Mouse (Mus musculus): ENCODE results near the gene 1810065E05Rik. TPM values are rescaled to one million over a fixed set of nuclear protein-coding genes. Genes with fewer than 3 reads are reported as not detected.

The 1810065E05Rik gene
- not detected in 2 replicates for polyA plus RNA-seq (2015; fragmentation: Nextera tagmentation; extraction: Ambion mirVana)

DNA sequence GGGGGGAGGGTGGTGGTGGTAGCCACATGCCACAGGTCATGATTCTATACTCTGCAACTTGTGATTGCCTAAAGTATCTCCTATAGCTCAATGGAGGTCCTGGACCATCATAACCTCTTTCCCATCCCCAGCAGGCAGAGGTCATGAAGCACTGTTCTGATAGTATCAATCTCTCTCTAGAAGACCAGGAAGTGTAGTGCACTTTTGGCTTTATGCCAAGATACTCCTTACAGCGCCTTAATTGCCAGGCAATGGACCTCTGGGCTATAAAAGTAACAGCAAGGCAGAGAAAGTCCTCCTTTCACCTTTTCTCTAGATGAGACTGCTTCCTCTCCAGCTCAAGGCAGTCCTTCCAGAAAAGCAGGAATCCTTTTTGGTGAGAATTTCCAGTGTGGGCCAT, at the start of gene 1810065E05Rik:
TSS of gene 1810065E05Rik (plus strand) at position 297 of the 400 bp plus-strand sequence.
- no peaks in the 10 kb centered on the region for H3K4me1 ChIP-seq
- no peaks in the 10 kb centered on the region for H3K9me3 ChIP-seq
- H3K36me3 ChIP-seq = no peaks in the 10 kb centered on the region
- ATAC-seq (replicated peaks) = no peak
- H3K4me3 ChIP-seq = no peak within 1 kb of the TSS
- H3K27me3 ChIP-seq = no peaks in the 10 kb centered on the region
- H3K9ac ChIP-seq (replicated peaks) = no peak within 1 kb of the TSS
- 62% methylated on average over 1 of the region's 1 CpGs for WGBS
- H3K27ac ChIP-seq (replicated peaks) = no peak within 1 kb of the TSS
- no peak within 1 kb of the TSS for H3K4me2 ChIP-seq (replicated peaks)

DNA sequence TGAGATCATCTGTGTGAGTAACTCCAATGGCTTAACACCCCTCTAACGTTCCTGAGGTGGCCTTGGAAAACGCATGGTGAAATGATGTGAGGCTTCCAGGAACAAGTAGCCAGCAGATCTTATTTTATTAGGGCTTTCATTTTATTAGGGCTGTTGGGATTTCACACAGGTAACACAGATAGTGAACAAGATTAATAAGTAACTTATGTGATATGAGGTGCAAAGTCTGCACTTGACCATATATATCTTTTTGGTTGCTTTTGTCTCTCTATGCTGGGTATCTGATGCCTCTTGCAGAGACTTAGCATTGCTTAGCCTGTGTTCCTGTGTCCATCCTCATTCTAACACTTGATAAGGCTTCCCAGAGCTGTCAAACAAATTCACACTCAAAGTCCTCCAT, 43.6 kb upstream of the 1810065E05Rik start:
- Histone ChIP-seq H3K4me1 (no peaks in the 10 kb centered on the region), H3K36me3 (no peaks in the 10 kb centered on the region), H3K9me3 (no peaks in the 10 kb centered on the region), H3K4me2 (replicated peaks) (no peak overlapping the region), H3K4me3 (no peak overlapping the region), H3K27me3 (no peaks in the 10 kb centered on the region), H3K9ac (replicated peaks) (no peak overlapping the region), H3K27ac (replicated peaks) (no peak overlapping the region)
- ATAC-seq (replicated peaks) = no peak
- 91% methylated on average over 2 of the region's 2 CpGs for WGBS

DNA sequence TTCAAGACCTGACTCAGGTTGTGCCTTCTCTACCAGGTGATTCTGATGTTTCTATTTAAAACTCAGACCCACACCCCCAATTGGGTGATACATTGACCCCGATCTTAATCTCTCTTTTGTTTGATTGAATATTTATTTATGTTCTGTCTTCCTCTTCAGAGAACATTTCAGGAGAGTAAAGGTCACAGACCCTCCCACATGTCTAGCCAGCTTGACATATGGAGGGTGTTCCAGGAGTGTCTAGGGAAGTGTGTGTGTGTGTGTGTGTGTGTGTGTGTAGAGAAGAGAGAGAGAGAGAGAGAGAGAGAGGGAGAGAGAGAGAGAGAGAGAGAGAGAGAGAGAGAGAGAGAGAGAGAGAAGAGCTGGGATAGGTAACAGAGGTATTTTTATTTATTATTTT, 43.2 kb upstream of the 1810065E05Rik start:
- no peak overlapping the region for H3K4me3 ChIP-seq
- H3K27me3 ChIP-seq = no peaks in the 10 kb centered on the region
- no peaks in the 10 kb centered on the region for H3K9me3 ChIP-seq
- H3K36me3 ChIP-seq = no peaks in the 10 kb centered on the region
- H3K4me1 ChIP-seq = no peaks in the 10 kb centered on the region
- no peak overlapping the region for H3K9ac ChIP-seq (replicated peaks)
- WGBS = 82% methylated on average over 1 of the region's 1 CpGs
- H3K27ac ChIP-seq (replicated peaks) = no peak overlapping the region
- H3K4me2 ChIP-seq (replicated peaks) = no peak overlapping the region
- ATAC-seq (replicated peaks) = no peak

DNA sequence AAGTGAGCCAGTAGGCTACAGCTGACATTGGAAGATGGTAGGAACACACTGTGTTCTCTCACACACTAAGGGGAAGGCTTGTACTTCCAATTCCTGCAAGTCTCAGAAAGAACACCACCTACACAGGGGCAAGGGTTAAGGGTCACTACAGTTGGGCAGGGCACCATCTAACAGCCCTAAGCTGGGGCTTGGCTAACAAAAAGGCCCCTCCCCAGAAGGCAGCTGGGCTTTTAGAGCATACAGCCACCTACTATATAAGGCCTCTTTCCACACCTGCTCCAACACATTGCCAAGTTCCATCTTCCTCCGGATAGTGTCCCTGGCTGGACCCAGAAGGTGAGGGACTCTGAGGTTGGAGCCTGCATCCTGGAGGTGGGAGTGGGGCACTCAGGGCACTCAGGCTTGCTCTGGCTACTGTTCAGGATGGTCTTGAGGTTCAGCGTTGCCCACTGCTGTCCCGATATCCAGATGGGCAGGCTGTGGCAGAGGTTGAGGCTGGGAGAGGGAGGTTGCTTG, 42.1 kb upstream of the 1810065E05Rik start, which contains the start of gene Lypd8:
TSS of gene Lypd8 (plus strand) at position 281 of the 516 bp plus-strand sequence.
- Histone ChIP-seq H3K4me2 (replicated peaks) (no peak within 1 kb of the TSS), H3K9ac (replicated peaks) (no peak within 1 kb of the TSS), H3K27ac (replicated peaks) (no peak within 1 kb of the TSS), H3K4me1 (no peaks in the 10 kb centered on the region), H3K36me3 (no peaks in the 10 kb centered on the region), H3K27me3 (no peaks in the 10 kb centered on the region), H3K9me3 (no peaks in the 10 kb centered on the region), H3K4me3 (no peak within 1 kb of the TSS)
- no peak for ATAC-seq (replicated peaks)
- 91% methylated on average over 3 of the region's 3 CpGs for WGBS

DNA sequence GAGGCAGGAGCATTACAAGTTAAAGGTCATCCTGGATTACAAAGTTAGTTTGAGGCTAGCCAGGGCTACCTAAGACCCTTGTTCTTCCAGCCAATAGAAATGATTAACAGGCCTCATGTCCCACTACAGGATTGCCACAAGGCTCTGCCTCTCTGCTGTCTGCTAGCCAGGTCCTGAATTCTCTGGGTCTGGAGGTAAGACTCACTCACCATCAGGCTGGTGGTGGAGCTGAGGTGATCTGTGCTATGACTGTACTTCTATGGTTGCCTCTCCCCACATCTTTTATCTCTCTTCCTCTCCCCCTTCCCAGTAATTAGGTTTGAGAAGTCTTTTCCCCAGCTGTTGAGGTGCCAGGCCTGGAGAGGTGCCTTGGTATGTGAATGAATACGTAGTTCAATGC, 41.4 kb upstream of the 1810065E05Rik start:
- Histone ChIP-seq H3K4me1 (no peaks in the 10 kb centered on the region), H3K36me3 (no peaks in the 10 kb centered on the region), H3K9ac (replicated peaks) (no peak overlapping the region), H3K4me2 (replicated peaks) (no peak overlapping the region), H3K4me3 (no peak overlapping the region), H3K27ac (replicated peaks) (no peak overlapping the region), H3K27me3 (no peaks in the 10 kb centered on the region), H3K9me3 (no peaks in the 10 kb centered on the region)
- ATAC-seq (replicated peaks) = no peak
- 87% methylated on average over 1 of the region's 1 CpGs for WGBS

DNA sequence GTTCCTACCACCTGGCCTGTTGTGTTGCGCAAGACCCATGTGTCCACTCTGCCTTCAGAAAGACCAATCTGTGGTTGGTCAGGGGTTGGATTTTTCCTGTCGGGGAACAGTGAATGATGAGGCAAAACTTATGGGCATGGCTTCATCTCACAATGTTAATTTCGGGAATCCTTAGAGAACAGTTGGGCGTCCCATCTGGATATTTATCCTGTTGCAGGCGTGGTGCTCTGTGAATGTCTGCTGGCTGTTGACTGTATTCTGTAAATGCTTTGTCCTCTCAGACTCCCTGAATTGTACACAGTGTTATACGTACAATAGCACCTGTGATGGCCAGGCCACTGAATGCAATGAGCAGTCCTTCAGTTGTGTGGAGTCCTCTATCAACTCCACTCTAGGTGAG, 38.4 kb upstream of the 1810065E05Rik start:
- Histone ChIP-seq H3K27ac (replicated peaks) (no peak overlapping the region), H3K4me3 (no peak overlapping the region), H3K4me2 (replicated peaks) (no peak overlapping the region), H3K4me1 (no peaks in the 10 kb centered on the region), H3K36me3 (no peaks in the 10 kb centered on the region), H3K9me3 (no peaks in the 10 kb centered on the region), H3K27me3 (no peaks in the 10 kb centered on the region), H3K9ac (replicated peaks) (no peak overlapping the region)
- WGBS = 80% methylated on average over 6 of the region's 6 CpGs
- ATAC-seq (replicated peaks) = 0 out of 2 replicates have a peak, but pooled peaks have one; percentile 26

DNA sequence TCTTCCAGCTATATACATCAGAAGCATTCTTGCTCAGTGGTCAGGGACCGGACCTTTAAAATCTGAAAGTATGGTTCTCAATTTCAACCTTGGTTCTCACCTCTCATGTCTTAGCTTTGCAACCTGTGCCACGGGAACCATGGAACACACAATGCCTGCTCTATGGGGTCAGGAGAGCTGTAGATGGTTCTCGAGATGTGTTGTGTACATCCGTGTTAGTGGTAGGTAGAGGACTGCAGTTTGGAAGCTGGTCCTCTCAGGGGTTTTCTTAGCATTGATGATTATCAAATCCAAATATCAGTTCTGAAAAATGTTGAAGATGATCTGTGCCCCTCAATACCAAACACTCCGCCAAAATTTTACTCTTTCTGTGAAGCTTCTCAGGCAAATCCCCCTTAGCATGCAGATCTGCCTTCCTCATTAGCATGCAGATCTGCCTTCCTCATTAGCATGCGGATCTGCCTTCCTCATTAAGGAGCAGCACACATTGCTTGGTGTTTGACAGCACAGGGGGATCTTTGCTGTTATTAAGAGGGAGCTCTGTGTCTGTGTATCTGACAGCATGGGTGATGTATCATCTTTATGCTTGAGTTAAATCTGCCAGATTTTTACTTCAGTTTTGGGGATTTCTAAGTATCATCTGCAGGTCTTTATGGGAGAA, 20.8 kb upstream of the 1810065E05Rik start:
- peak; percentile 94 for ATAC-seq (replicated peaks)
- H3K4me2 ChIP-seq (replicated peaks) = peak overlapping the region; percentile 19; the same call in 1 of the 2 replicates
- H3K9ac ChIP-seq (replicated peaks) = no peak overlapping the region

DNA sequence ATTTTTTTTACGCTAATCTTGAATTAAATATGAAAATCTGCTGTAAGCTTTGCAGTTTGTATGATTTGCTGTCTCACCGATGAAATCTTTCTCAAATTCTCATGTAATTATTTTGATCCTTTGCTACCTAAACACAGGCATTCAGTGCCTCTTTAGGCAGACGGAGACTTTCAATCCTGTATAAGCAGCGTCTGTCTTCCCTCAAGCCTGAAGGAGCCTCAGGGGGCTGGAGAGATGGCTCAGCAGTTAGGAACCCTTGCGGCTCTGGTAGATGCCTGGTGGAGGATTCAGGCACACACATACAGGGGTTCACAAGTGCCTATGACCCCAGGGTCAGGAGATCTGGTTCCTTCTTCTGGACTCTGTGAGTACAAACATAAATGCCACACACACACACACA, 20.3 kb upstream of the 1810065E05Rik start:
- H3K9ac ChIP-seq (replicated peaks) = no peak overlapping the region
- H3K27me3 ChIP-seq = no peaks in the 10 kb centered on the region
- H3K36me3 ChIP-seq = no peaks in the 10 kb centered on the region
- 15% methylated on average over 5 of the region's 5 CpGs for WGBS
- H3K27ac ChIP-seq (replicated peaks) = peak overlapping the region; percentile 77
- H3K4me2 ChIP-seq (replicated peaks) = peak overlapping the region; percentile 19; the same call in 1 of the 2 replicates
- peaks cover 22% of the 10 kb centered on the region for H3K4me1 ChIP-seq
- no peaks in the 10 kb centered on the region for H3K9me3 ChIP-seq
- peak; percentile 85 for ATAC-seq (replicated peaks)
- no peak overlapping the region for H3K4me3 ChIP-seq

More for the DNA sequence above, 20.8 kb upstream of the 1810065E05Rik start:
- no peak overlapping the region for H3K4me3 ChIP-seq
- WGBS = 29% methylated on average over 6 of the region's 6 CpGs
- peak overlapping the region; percentile 77 for H3K27ac ChIP-seq (replicated peaks)
- H3K27me3 ChIP-seq = no peaks in the 10 kb centered on the region
- H3K9me3 ChIP-seq = no peaks in the 10 kb centered on the region
- H3K36me3 ChIP-seq = no peaks in the 10 kb centered on the region
- peaks cover 22% of the 10 kb centered on the region for H3K4me1 ChIP-seq

DNA sequence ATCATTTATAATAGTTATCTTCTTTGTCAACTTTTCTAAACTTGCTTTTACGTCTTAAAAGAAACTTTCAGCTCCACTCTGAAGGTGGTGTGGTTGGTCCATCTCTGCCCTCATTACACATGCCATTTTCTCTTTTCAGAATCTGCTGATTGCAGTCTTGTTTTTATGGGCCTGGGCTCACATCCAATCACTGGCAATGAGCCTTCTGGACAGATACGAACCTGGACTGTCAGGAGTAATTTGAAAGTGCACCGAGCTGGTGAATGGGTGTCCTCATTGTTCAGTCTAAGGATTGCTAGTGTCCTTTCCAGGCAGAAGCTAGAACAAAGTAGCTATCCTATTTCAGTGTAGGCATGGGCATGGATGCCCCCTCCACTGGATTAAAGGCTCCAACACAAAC, 12.8 kb upstream of the 1810065E05Rik start:
- no peak overlapping the region for H3K4me3 ChIP-seq
- no peak for ATAC-seq (replicated peaks)
- H3K9ac ChIP-seq (replicated peaks) = no peak overlapping the region
- no peak overlapping the region for H3K4me2 ChIP-seq (replicated peaks)
- no peaks in the 10 kb centered on the region for H3K36me3 ChIP-seq
- no peak overlapping the region for H3K27ac ChIP-seq (replicated peaks)
- no peaks in the 10 kb centered on the region for H3K27me3 ChIP-seq
- 53% methylated on average over 3 of the region's 3 CpGs for whole genome bisulfite sequencing
- no peaks in the 10 kb centered on the region for H3K4me1 ChIP-seq
- no peaks in the 10 kb centered on the region for H3K9me3 ChIP-seq

DNA sequence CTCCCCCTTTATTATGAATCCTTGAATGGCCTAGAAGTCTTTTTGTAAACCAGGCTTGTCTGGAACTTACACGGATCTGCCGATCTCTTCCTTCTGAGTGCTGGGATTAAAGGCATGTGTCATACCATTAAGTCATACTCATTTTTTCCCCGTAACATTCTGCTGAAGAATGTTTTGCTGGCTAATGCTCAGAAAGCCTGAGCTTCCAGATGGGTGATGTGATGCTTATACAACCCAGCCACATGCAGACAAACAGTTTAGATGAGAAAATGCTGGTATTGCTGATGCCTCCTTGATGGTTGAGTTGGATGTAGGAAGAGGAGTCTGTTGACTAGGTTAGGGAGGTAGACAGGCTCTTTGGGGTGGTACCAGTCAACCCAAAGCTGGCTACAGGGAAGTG, 2.6 kb upstream of the 1810065E05Rik start:
- ATAC-seq (replicated peaks) = no peak
- Histone ChIP-seq H3K4me2 (replicated peaks) (no peak overlapping the region), H3K27me3 (no peaks in the 10 kb centered on the region), H3K4me3 (no peak overlapping the region), H3K9me3 (no peaks in the 10 kb centered on the region), H3K4me1 (no peaks in the 10 kb centered on the region), H3K27ac (replicated peaks) (no peak overlapping the region), H3K9ac (replicated peaks) (no peak overlapping the region), H3K36me3 (no peaks in the 10 kb centered on the region)
- 64% methylated on average over 3 of the region's 3 CpGs for WGBS

DNA sequence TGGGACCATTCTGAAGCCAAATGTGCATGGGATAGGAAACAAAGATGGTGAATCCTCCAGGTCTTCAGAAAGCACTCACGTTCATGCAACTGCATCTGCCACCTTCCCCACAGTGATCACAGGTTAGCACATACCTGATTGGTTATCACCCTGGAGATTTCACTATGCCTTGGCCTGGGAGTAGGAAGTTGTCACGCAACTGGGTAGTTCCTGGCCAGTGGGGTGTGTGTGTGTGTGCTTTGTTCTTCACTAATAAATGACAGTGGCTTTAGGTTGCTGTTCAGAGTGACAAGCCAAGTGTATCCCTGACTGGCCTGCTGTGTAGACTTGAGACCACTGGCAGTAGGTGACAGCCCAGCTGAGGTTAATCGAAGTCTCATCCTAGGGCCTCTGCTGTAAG, 11.3 kb downstream of the 1810065E05Rik start, which contains the start of gene Gm12253:
TSS of gene Gm12253 (plus strand) at position 301 of the 400 bp plus-strand sequence.
- Histone ChIP-seq H3K9ac (replicated peaks) (no peak within 1 kb of the TSS), H3K36me3 (no peaks in the 10 kb centered on the region), H3K9me3 (no peaks in the 10 kb centered on the region), H3K4me2 (replicated peaks) (no peak within 1 kb of the TSS), H3K4me3 (no peak within 1 kb of the TSS), H3K4me1 (no peaks in the 10 kb centered on the region), H3K27ac (replicated peaks) (no peak within 1 kb of the TSS), H3K27me3 (no peaks in the 10 kb centered on the region)
- no peak for ATAC-seq (replicated peaks)
- WGBS = 86% methylated on average over 3 of the region's 3 CpGs

DNA sequence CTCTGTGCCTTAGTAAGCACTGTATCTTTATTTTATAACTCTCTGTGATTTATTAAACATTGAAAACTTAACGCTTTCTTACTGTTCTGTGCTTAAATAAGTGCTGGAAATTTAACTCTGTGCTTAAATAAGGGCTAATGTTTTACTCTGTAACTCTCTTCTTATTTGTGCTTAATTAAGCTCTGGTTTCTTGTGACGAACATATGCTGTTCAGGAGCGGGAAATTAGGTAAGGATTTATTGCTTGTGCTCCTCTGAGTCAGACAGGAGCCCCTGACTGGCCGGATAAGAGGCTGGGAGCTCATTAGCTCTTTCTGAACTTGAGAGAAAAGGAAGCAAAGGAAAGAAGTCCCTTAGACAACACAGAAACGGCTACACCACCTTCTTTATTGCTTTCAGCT, 17.0 kb downstream of the 1810065E05Rik start:
- H3K9me3 ChIP-seq = no peaks in the 10 kb centered on the region
- 19% methylated on average over 5 of the region's 5 CpGs for WGBS
- H3K4me2 ChIP-seq (replicated peaks) = no peak overlapping the region
- no peaks in the 10 kb centered on the region for H3K4me1 ChIP-seq
- H3K4me3 ChIP-seq = no peak overlapping the region
- H3K27ac ChIP-seq (replicated peaks) = no peak overlapping the region
- no peak overlapping the region for H3K9ac ChIP-seq (replicated peaks)
- no peak for ATAC-seq (replicated peaks)
- H3K36me3 ChIP-seq = no peaks in the 10 kb centered on the region
- H3K27me3 ChIP-seq = no peaks in the 10 kb centered on the region

DNA sequence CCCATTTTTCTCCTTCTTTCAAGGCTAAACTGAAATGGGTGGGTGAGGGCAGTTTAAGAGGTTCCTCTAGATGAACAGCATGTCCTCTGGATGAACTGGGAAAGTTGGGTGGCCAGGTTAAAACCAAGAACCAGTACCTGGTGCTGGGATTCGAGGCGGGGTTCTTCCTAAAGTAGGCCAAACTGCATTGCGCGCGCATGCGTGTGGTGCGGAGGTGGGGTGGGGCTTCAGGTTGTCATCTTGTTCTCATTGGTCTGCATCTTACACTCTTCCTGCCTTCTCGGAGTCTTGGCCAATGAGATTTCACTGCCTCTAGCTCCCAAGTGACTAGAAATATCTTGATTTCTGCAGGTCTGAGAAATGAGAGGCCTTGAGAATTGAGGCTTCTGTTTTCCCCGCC, 31.8 kb downstream of the 1810065E05Rik start, which contains the start of gene Lypd9:
TSS of gene Lypd9 (minus strand) at position 165 of the 400 bp plus-strand sequence.
- no peaks in the 10 kb centered on the region for H3K4me1 ChIP-seq
- H3K27ac ChIP-seq (replicated peaks) = no peak within 1 kb of the TSS
- no peak within 1 kb of the TSS for H3K4me3 ChIP-seq
- H3K36me3 ChIP-seq = no peaks in the 10 kb centered on the region
- no peak for ATAC-seq (replicated peaks)
- H3K9me3 ChIP-seq = no peaks in the 10 kb centered on the region
- 96% methylated on average over 9 of the region's 9 CpGs for WGBS
- H3K27me3 ChIP-seq = no peaks in the 10 kb centered on the region
- no peak within 1 kb of the TSS for H3K4me2 ChIP-seq (replicated peaks)
- H3K9ac ChIP-seq (replicated peaks) = no peak within 1 kb of the TSS

Data from forebrain, embryonic 15.5 days (tissue).